Mouse (Mus musculus) bone marrow, adult 2 months (tissue): ENCODE results near the gene Dcakd.

Source experiments
- CTCF ChIP-seq: fragments of 200-500 bp; IDR thresholded peaks from 2 replicates; pipeline ENCODE4 v1.5.1; 2011; ENCODE audit warnings: low read length, control low read depth; ENCODE audit not compliant: control insufficient read depth, insufficient read depth
- POLR2A ChIP-seq: fragments of 200-500 bp; IDR thresholded peaks from 2 replicates; pipeline ENCODE4 v1.6.1; 2011; ENCODE audit warnings: low read depth, mild to moderate bottlenecking, control low read depth, low read length, borderline replicate concordance; ENCODE audit not compliant: control insufficient read depth

DNA sequence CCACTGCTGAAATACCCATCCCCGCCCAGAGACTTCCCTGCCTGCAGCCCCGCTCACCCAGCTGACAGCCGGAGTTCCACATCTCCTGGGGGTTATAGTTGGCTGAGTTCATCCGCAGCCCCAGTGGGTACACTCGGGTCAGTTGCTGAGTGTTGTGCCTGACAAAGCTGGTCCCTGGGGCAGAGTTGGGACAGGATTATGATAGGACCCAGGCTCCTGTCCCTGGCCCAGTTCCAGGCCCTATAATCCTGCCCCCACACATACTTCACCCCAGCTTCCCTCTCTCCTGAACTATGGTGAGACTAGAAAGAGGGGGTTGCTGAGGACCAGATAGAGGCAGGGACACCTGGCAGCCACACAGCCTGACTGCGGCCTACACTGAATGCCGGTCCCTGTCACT lies 45.5 kb upstream of the Dcakd start:
- TF ChIP-seq POLR2A (no peak), CTCF (no peak)
